Mouse (Mus musculus) limb, embryonic 15.5 days (tissue): Measurements from ENCODE around the gene Bcat1. TPM values are rescaled to one million over a fixed set of nuclear protein-coding genes. Genes with fewer than 3 reads are reported as not detected.
A peak's percentile ranks its signal among the peaks of the same experiment; 100 is the strongest.
"Not testable (repeated sequence)": the region's sequence is repeated elsewhere in the genome, so short reads cannot be mapped to it uniquely, and the experiment has no call there.

Source experiments
- ATAC-seq: fragments of 200-750 bp; cut with Nextera tagmentation; 2 replicates; pipeline ENCODE4 v1.8.0; 2017; ENCODE audit warnings: low read depth, moderate TSS enrichment; ENCODE audit not compliant: insufficient number of reproducible peaks, low FRiP score, low TSS enrichment
- H3K27ac ChIP-seq: fragments of 300-500 bp; sonication (generic); 2 replicates; pipeline ENCODE4 v1.5.1; 2015; ENCODE audit warnings: moderate library complexity, mild to moderate bottlenecking, inconsistent platforms
- H3K27me3 ChIP-seq: fragments of 300-500 bp; sonication (generic); 2 replicates; pipeline ENCODE4 v1.6.1; 2015; ENCODE audit warnings: inconsistent platforms
- H3K36me3 ChIP-seq: fragments of 300-500 bp; sonication (generic); 2 replicates; pipeline ENCODE4 v1.6.1; 2015; ENCODE audit warnings: inconsistent platforms
- H3K4me1 ChIP-seq: fragments of 300-500 bp; sonication (generic); 2 replicates; pipeline ENCODE4 v1.6.1; 2015; ENCODE audit warnings: inconsistent platforms
- H3K4me2 ChIP-seq: fragments of 300-500 bp; sonication (generic); 2 replicates; pipeline ENCODE4 v1.6.1; 2015; ENCODE audit warnings: mild to moderate bottlenecking, inconsistent platforms
- H3K4me3 ChIP-seq: fragments of 300-500 bp; sonication (generic); 2 replicates; pipeline ENCODE4 v1.5.1; 2015; ENCODE audit warnings: mild to moderate bottlenecking, inconsistent platforms
- H3K9ac ChIP-seq: fragments of 300-500 bp; sonication (generic); 2 replicates; pipeline ENCODE4 v1.6.1; 2015; ENCODE audit warnings: inconsistent platforms
- H3K9me3 ChIP-seq: fragments of 300-500 bp; sonication (generic); 2 replicates; pipeline ENCODE4 v1.6.1; 2016; ENCODE audit warnings: inconsistent platforms
- WGBS: fragments of 180-500 bp; shearing (Covaris S2); methylation state at CpG from one replicate; pipeline ENCODE4 v1.1.7; 2015; 5-methylcytosine and 5-hydroxymethylcytosine counted together
- polyA plus RNA-seq: library from polyadenylated mRNA; unstranded; fragments of >200 nt; fragmentation: Nextera tagmentation; extraction: Ambion mirVana; gene quantifications from 2 replicates; pipeline ENCODE4 v1.2.1, GENCODE M21; 2015

Bcat1 gene
- polyA plus RNA-seq, 1 experiment from 2014 or later: 31.2 TPM

GRCm38 (mm10) chr6:145114561-145114960 lies 38.6 kb upstream of the Bcat1 start:
- Histone ChIP-seq H3K4me3 (no peak overlapping the region), H3K27ac (no peak overlapping the region), H3K36me3 (no peaks in the 10 kb centered on the region), H3K9ac (no peak overlapping the region), H3K9me3 (no peaks in the 10 kb centered on the region), H3K4me2 (no peak overlapping the region), H3K4me1 (peaks cover 4% of the 10 kb centered on the region; the same call in 1 of the 2 replicates), H3K27me3 (no peaks in the 10 kb centered on the region)
- 83% methylated on average over 2 of the region's 2 CpGs for WGBS
- no peak for ATAC-seq

GRCm38 (mm10) chr6:145112865-145113264 lies 36.9 kb upstream of the Bcat1 start:
- Histone ChIP-seq H3K4me3 (no peak overlapping the region), H3K9ac (no peak overlapping the region), H3K27me3 (no peaks in the 10 kb centered on the region), H3K36me3 (no peaks in the 10 kb centered on the region), H3K4me1 (peaks cover 4% of the 10 kb centered on the region; the same call in 1 of the 2 replicates), H3K27ac (no peak overlapping the region), H3K9me3 (no peaks in the 10 kb centered on the region), H3K4me2 (no peak overlapping the region)
- 56% methylated on average over 6 of the region's 6 CpGs for WGBS
- no peak for ATAC-seq

- Histone ChIP-seq H3K27me3 (no peaks in the 10 kb centered on the region), H3K9me3 (no peaks in the 10 kb centered on the region), H3K27ac (no peak overlapping the region), H3K9ac (no peak overlapping the region), H3K36me3 (no peaks in the 10 kb centered on the region), H3K4me3 (no peak overlapping the region), H3K4me1 (no peaks in the 10 kb centered on the region), H3K4me2 (no peak overlapping the region)
- no peak for ATAC-seq
- WGBS: 83% methylated on average over 4 of the region's 4 CpGs
Observed at GRCm38 (mm10) chr6:145110786-145111185, 34.8 kb upstream of the Bcat1 start.

- 91% methylated on average over 5 of the region's 6 CpGs for WGBS
Observed at GRCm38 (mm10) chr6:145106163-145106842, 30.3 kb upstream of the Bcat1 start.

GRCm38 (mm10) chr6:145105439-145105838 lies 29.5 kb upstream of the Bcat1 start:
- Histone ChIP-seq H3K36me3 (no peaks in the 10 kb centered on the region), H3K9me3 (no peaks in the 10 kb centered on the region), H3K4me3 (no peak overlapping the region), H3K4me2 (no peak overlapping the region), H3K4me1 (0 out of 2 replicates have a peak, but pooled peaks cover 6% of the 10 kb centered on the region), H3K27me3 (no peaks in the 10 kb centered on the region), H3K9ac (no peak overlapping the region), H3K27ac (no peak overlapping the region)
- 95% methylated on average over 10 of the region's 10 CpGs for WGBS
- ATAC-seq: no peak

More at GRCm38 (mm10) chr6:145106163-145106842, 30.3 kb upstream of the Bcat1 start:
- ATAC-seq: no peak
- Histone ChIP-seq H3K9me3 (no peaks in the 10 kb centered on the region), H3K4me1 (0 out of 2 replicates have a peak, but pooled peaks cover 6% of the 10 kb centered on the region), H3K36me3 (no peaks in the 10 kb centered on the region), H3K27ac (no peak overlapping the region), H3K9ac (no peak overlapping the region), H3K4me3 (no peak overlapping the region), H3K27me3 (no peaks in the 10 kb centered on the region), H3K4me2 (no peak overlapping the region)

- H3K4me1 ChIP-seq: 0 out of 2 replicates have a peak, but pooled peaks cover 6% of the 10 kb centered on the region
- H3K4me2 ChIP-seq: no peak overlapping the region
- H3K27ac ChIP-seq: peak overlapping the region; percentile 76
- H3K9ac ChIP-seq: no peak overlapping the region
- no peaks in the 10 kb centered on the region for H3K9me3 ChIP-seq
- no peak overlapping the region for H3K4me3 ChIP-seq
- H3K36me3 ChIP-seq: no peaks in the 10 kb centered on the region
- WGBS: 49% methylated on average over 10 of the region's 10 CpGs
- H3K27me3 ChIP-seq: no peaks in the 10 kb centered on the region
- peak; percentile 57; the same call in 1 of the 2 replicates for ATAC-seq
Observed at GRCm38 (mm10) chr6:145104241-145104939, 28.4 kb upstream of the Bcat1 start.

- Histone ChIP-seq H3K36me3 (no peaks in the 10 kb centered on the region), H3K4me1 (0 out of 2 replicates have a peak, but pooled peaks cover 6% of the 10 kb centered on the region), H3K9me3 (no peaks in the 10 kb centered on the region), H3K4me3 (no peak overlapping the region), H3K27ac (no peak overlapping the region), H3K27me3 (no peaks in the 10 kb centered on the region), H3K4me2 (no peak overlapping the region), H3K9ac (no peak overlapping the region)
- no peak for ATAC-seq
- 64% methylated on average over 9 of the region's 9 CpGs for WGBS
Observed at GRCm38 (mm10) chr6:145100923-145101322, 24.9 kb upstream of the Bcat1 start.

GRCm38 (mm10) chr6:145094431-145094830 lies 18.4 kb upstream of the Bcat1 start:
- H3K27ac ChIP-seq: no peak overlapping the region
- H3K9ac ChIP-seq: no peak overlapping the region
- WGBS: 73% methylated on average over 4 of the region's 4 CpGs
- no peaks in the 10 kb centered on the region for H3K27me3 ChIP-seq
- H3K4me1 ChIP-seq: no peaks in the 10 kb centered on the region
- no peaks in the 10 kb centered on the region for H3K9me3 ChIP-seq
- no peaks in the 10 kb centered on the region for H3K36me3 ChIP-seq
- H3K4me3 ChIP-seq: no peak overlapping the region
- no peak overlapping the region for H3K4me2 ChIP-seq
- ATAC-seq: no peak

GRCm38 (mm10) chr6:145093038-145093622 lies 17.1 kb upstream of the Bcat1 start:
- H3K27me3 ChIP-seq, H3K36me3 ChIP-seq, H3K9ac ChIP-seq, H3K4me1 ChIP-seq, H3K4me3 ChIP-seq, ATAC-seq, H3K9me3 ChIP-seq, H3K27ac ChIP-seq, H3K4me2 ChIP-seq: not testable (repeated sequence)
- WGBS: 44% methylated on average over 7 of the region's 7 CpGs

- Histone ChIP-seq H3K27ac (no peak overlapping the region), H3K4me2 (no peak overlapping the region), H3K9ac (no peak overlapping the region), H3K4me1 (no peaks in the 10 kb centered on the region), H3K9me3 (no peaks in the 10 kb centered on the region), H3K27me3 (no peaks in the 10 kb centered on the region), H3K36me3 (no peaks in the 10 kb centered on the region), H3K4me3 (no peak overlapping the region)
- WGBS: 72% methylated on average over 7 of the region's 7 CpGs
- ATAC-seq: no peak
Observed at GRCm38 (mm10) chr6:145091998-145092397, 16.0 kb upstream of the Bcat1 start.

GRCm38 (mm10) chr6:145090928-145091327 lies 14.9 kb upstream of the Bcat1 start:
- Histone ChIP-seq H3K36me3 (no peaks in the 10 kb centered on the region), H3K9ac (no peak overlapping the region), H3K27me3 (no peaks in the 10 kb centered on the region), H3K9me3 (no peaks in the 10 kb centered on the region), H3K27ac (no peak overlapping the region), H3K4me3 (no peak overlapping the region), H3K4me2 (no peak overlapping the region), H3K4me1 (no peaks in the 10 kb centered on the region)
- WGBS: 69% methylated on average over 5 of the region's 5 CpGs
- no peak for ATAC-seq
